Mouse (Mus musculus): ENCODE measurements around the gene Gltp.

DNA sequence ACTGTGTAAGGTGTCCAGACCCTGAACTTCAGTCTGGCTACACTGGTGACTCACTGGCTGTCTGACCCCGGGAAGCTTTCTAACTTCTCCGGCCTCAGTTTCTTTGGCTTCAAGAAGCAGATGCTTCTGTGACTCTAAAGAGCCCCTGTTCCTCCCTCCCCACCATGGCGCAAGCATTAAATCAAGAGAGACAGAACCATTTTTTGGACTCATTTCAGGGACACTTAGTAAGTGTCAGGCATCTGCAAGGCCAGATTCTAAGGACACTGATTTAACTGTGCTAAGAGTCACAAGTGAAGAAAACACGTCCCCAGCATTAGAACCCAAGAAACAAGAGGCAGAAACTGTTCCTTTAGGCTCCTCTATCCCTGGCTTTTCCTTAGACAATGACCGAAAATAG lies 4.8 kb downstream of the Gltp start:
- TF ChIP-seq CTCF (IDR thresholded peaks at IDR 0.05; ENCODE audit: extremely low read depth, insufficient read depth, insufficient read length, insufficient replicate concordance) (no peak), POLR2A (IDR thresholded peaks at IDR 0.05; ENCODE audit: low read depth, low read length) (no peak)

Measured in spleen, adult 2 months (tissue).